Mouse (Mus musculus) liver, adult 10 weeks (tissue): ENCODE results near the gene Gmpr. TPM values are rescaled to one million over a fixed set of nuclear protein-coding genes. Genes with fewer than 3 reads are reported as not detected.

Experiments used
- polyA plus RNA-seq: library from polyadenylated mRNA; stranded (reverse); fragments of 350-450 nt; fragmentation: Illumina TruSeq; extraction: RNeasy Lipid Tissue Mini Kit (QIAGEN cat#74804); gene quantifications from one replicate; pipeline ENCODE4 v1.2.3, GENCODE M21; 2014; ENCODE audit warnings: low read depth, low replicate concordance

Gmpr gene
- not detected for polyA plus RNA-seq

GRCm38 (mm10) chr13:45507274-45508229 lies at the start of gene Gmpr:
Gene Gmpr, plus strand, starts transcription at chr13:45507444.

Other genes starting within 250 kb of the Gmpr start
- gene Mylip, start 117.7 kb upstream of the Gmpr start, polyA plus RNA-seq = 8.2 TPM